Mouse (Mus musculus) layer of hippocampus, postnatal 25 days (tissue): ENCODE measurements around the gene Rab11fip4. TPM values are rescaled to one million over a fixed set of nuclear protein-coding genes. Genes with fewer than 3 reads are reported as not detected.
"Not testable (repeated sequence)": the region's sequence is repeated elsewhere in the genome, so short reads cannot be mapped to it uniquely, and the experiment has no call there.

Source experiments
- DNase-seq, 2 experiments: peaks; one replicate each; pipeline ENCODE4 v3.0.0; 2022; ENCODE audit warnings: mixed read lengths in 2 of 2, low spot score in 1 of 2; ENCODE audit errors: extremely low spot score in 1 of 2
- total RNA-seq, 2 experiments: library from RNA; stranded (reverse); gene quantifications; 2 replicates each; pipeline ENCODE4 v1.2.3; 2021

Gene Rab11fip4
- total RNA-seq, 2 experiments from 2014 or later: 165 to 167 TPM

DNA sequence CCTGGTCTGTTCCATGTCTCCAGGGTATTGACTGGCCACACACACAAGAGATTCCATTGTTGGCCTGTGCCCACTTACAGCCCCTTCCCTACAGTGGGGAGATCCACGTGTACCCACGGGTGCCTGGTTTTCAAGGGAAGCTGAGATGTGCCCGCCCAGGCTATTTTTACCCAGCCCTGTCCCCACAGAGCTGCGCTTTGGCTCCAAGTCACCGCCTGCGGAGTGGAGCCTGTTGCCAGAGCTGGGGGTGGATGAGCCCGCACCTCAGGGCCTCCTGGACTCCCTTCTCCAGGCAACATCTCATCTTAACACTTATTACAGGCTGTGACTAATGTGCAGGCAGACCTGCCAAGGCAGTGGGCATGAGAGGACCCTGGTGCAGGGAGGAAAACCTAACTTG is 83.6 kb downstream of the Rab11fip4 start:
- DNase-seq: no peak

DNA sequence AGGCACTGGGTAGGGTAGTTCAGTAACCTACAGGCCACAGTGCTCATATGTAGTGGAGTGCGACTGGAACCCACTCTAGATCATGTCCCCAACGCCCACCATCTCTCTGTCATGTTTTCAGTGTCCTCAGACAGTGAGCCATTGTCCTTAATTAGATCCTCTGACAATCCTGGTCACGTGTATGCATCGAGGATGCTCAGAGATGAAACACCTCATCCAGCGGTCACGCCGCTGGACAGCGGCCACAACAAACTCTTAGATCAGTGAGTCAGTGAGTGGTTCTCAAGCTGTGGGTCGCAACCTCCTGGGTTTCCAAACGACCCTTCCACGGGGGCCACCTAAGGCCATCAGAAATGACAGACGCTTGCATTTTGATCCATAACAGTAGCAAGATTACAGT is 84.3 kb downstream of the Rab11fip4 start:
- no peak for DNase-seq

DNA sequence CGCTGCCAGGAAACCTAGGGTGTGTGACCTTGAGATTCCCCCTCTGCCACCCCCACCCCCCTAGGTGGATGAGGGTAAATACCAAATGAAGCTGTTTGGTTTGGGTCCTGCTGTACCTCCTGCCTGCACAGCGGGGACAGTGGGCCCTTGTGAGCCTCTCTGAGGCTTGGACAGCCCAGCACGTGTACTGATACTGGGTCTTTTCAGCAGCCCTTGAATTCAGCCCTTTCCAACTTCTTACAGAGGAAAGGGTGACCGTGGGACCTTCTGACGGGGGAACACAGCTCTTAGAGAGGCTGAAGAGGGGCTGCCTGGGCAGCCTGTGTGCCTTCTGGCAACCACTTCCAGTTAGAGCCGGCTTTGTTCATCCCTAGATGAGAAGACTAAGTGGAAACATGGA is 85.0 kb downstream of the Rab11fip4 start:
- no peak for DNase-seq

DNA sequence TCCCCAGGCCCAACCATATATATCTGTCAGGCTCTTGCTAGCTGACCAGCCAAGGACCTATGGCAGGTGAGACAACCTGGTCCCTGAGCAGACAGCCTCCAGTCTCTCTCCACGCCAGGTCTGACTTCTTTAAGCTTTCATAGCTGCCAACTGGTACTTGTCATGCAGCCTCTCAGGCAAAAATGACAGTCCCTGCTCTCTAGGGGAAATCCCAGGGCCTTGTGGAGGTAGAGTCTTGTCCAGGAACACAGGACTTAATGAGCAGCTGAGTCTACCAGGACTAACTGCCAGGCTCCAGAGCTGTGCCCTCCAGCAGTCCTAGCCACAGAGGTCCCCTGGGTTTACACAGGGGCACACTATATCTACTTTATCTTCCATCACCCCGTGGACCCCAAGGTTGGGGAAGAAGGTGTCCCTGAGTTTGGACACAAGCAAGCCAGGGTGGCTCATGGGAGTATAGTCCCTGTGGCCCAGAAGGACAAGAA is 85.5 kb downstream of the Rab11fip4 start:
- DNase-seq: no peak

DNA sequence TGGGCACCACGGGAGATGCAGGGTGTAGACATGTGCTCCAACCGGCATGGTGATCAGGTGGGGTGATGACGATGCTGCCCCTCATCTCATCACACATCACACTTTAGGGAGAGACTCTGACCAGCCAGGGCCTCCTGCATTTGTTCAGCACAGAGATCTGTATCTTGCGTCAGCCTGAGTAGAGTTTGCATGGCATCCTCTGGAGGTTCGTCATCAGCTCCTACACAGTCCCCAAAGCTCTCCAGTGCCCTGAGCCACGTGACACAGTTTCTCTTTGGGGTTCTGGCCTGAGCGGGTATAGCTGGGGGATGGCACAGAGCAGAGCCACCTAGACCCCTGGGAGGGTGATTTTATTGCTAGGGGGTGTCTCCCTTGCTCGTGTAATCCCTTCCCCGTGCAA is 86.4 kb downstream of the Rab11fip4 start:
- no peak for DNase-seq

DNA sequence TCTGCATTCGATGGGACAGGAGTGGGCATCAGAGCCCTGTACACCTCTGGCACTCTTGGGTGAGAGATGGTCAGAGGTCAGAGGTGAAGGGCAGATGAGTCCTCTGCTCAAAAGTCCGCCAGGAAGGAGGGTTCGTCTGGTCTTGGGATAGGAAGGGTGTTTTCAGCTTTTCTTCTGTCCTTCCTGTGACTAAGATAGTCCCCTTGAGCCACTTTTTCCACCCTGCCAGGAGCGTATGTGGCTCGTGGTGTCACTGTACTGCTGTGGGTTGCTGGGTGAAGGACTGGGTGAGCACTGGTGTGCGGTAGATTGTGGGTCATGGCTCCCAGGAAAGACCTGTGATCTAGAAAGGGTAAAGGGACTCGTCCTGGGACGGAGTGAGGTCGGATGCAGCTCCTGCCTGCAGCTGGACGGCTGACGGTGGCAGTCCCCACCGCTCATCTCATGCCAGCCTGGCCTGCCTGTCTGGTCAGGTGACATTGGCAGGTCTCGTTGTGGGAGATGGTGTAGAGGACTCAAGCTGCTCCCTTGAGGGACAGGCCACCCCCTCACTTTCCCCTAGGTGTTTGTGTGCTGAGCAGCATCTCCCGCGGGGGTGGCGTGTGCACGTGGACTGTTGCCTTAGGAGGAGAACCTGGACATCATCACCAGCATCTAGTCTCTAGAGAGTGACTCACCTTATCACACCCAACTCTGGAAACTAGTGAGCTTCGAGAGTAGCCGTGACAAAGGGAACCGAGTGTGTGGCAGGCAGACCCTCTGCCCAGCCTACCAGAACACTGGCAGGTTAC is 87.5 kb downstream of the Rab11fip4 start:
- no peak for DNase-seq

DNA sequence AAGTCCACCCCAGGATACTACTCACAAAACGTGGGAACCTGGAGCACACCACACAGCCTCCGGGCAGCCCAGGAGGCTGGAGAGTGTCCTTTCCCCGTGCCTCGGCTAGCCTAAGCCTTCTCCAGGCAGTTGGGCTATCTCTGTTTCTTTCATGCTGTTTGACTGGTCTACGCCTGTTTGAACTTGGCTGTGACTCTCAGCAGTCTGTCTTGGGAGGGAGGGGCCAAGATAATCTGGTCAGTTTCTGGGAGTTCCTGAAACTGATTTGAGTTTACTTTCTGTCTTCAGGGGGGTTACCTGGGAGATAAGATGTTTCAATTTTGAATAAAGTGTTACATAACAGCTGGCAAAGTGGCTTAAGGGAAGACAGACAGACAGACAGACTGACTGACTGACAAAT is 88.9 kb downstream of the Rab11fip4 start:
- no peak for DNase-seq

DNA sequence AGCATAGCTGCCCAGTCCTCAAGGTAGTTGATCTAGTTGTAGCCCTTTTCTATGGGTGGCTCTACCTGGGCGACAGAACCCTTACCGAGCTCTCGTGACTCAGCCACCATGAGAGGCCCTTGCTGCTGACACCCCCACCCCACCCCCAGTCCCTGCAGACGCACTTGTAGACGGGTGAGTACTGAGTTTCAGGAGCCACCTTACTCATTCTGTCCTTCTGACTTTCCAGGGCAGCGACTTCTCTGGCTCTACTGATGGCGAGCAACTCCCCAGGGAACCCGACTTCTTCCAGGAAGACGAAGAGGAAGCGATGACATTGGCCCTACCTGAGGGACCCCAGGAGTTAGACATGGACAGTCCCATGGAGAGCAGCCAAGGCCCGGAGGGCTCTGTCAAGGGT is 89.5 kb downstream of the Rab11fip4 start:
- DNase-seq: no peak

DNA sequence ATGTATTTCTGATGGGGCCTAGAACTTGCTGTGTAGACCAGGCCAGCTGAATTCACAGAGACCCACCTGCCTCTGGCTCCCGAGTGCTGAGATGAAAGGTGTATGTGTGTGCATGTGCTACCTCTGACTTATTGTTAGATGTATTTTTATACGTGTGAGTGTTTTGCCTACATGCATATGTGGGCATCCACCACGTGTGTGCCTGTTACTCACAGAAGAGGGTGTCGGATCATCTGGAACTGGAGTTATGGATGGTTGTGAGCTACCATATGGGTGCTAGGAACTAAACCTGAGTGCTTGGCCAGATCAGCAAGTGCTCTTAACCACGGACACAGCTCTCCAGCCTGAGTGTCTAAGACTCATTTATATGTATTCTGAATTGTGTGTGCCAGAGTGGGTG is 90.2 kb downstream of the Rab11fip4 start:
- DNase-seq: no peak

DNA sequence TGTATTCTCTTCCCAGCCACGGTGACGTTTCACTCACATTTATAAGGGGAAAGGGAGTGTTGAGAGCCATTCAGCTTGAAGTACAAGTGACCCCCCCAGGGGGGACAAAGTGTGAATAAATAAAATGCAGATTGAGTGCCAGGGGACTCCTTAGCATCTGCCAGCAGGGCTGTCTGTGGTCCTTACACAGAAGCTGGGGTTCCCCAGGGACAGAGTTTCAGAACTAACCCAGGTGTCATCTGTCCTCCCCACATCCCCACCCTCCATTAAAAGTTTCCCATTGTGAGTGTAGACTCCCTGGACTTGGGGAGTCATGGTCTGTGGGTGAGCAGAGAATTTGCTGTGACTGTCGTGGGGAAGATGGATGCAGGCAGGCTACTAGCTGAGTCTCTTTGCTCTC is 90.8 kb downstream of the Rab11fip4 start:
- no peak for DNase-seq

DNA sequence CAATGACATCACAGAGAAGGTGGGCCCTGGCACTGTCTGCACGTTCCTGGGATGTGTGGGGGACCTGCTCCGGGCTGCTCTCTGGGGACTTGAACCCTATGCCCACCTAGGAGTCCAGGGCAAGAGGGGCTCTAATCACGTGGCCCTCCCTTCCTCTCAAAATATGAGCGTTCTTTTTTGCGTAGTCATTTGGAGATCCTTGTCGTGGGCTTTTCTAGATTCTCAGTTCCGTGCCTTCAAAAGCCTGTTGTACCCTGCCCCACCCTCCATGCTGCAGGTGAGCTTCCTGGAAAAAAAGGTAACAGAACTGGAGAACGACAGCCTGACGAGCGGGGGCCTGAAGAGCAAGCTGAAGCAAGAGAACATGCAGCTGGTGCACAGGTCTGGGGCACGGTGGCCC is 94.1 kb downstream of the Rab11fip4 start:
- no peak for DNase-seq

DNA sequence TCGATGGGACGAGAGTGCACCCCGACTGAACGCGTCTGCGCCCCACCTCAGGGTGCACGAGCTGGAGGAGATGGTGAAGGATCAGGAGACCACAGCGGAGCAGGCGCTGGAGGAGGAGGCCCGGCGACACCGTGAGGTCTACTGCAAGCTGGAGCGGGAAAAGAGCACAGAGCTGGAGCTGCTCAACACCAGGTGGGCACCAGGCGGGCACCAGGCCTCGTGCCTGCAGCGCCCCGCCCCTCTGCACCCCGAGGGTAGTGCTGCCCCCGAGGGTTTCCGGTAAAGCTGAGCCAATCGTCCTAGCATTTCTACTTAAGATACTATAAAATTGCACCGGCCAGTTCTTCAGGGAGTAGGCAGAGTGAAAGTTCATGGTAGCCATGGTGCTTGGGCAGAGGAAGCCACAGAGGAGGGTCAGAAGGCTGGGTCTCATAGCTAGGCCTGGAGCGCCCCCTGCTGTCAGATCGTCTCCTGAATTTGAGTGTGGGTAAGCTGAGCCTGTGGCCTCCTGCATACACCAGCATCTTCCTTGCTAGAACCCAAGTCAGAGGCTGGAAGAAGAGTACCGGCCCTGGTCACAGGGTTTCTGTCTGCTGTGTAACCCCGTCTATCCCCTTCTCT is 95.6 kb downstream of the Rab11fip4 start:
- DNase-seq: peak; percentile 89 to 99

DNA sequence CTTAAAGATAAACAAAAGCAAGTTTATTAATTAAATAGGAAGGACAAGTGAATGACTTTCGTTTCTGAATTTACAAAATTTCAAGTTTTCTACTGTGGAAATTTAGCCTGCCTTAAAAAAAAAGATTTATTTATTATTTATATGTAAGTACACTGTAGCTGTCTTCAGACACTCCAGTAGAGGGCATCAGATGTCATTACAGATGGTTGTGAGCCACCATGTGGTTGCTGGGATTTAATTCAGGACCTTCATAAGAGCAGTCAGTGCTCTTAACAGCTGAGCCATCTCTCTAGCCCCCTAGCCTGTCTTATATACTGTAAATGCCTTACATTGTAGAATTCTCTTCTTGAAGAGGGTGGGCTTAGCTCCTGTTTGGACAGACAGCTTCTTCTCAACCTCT is 98.9 kb downstream of the Rab11fip4 start:
- no peak for DNase-seq

DNA sequence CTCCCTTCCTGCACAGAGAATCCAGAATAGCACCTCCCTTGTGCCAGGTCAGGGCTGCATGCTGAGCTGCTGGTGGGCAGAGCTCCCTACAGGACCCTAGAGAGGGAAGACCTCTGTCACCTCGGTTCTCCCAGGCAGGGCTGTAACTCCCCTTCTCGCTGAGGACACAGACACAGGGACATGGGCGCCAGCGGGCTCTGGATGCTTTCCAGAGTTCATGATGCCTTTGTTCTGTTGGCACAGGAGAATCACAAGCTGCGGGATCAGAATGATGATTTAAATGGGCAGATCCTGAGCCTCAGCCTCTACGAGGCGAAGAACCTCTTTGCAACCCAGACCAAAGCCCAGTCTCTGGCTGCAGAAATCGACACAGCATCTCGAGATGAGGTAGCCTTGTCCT is 100.5 kb downstream of the Rab11fip4 start:
- DNase-seq: no peak

DNA sequence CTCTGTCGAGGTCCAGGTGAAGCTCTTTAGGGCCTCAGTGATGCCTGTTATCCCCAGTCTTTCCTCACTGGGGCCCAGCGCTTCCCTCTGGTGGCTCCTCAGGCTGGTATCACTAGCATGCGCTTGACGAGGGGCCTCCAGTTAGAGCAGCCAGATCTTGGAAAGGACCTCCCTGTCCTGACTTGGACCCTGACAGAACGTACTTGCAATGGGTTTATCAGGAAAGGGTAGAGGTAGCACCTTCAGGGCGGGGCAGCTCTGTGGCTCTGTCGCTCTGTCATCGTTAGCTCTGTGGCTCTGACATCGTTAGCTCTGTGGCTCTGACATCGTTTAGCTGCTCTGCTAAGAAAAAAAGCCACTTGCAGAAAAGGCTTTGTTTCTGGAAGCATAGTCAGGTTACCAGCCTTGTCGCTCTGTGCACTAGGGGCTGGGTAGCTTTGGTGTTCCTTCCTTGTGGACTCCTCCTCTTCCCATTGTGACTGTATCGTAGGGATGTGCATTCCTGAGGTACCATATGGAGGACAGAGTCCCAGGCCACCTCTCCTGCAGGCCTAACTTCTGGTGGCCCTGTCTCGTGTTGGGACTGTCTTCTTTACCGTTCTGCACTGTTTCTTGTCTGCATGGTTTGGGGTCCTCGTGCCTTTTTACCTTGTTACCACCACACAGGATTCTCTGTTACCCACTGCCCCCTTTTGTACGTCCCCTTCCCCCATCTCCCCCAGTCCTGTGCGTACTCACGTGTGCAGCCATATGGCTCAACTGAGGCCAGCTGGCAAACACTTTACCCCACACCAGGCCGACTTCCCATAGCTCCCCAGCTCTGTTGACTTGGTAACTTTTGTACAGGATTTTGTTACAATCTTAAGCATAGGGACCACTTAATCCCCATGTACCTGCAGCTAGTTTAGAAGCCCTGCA is 105.6 kb downstream of the Rab11fip4 start:
- no peak for DNase-seq

DNA sequence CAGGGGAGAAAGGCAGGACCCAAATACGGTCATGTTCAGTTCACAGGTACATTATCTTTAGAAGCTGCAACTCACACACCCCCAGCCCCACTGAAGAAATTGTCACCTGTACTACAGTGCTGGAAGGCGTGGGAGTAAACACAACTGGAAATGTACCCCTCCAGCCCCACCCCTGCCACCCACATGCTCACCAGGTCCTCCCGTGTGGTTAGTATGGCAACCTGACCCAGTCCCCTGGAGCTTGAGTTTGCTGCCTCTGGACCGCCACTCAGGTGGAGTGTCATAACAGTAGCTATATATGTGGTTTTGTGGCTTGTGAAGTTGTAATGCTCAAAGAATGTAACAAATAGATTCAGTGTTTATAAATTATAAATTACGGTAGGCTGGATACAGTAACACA is 107.1 kb downstream of the Rab11fip4 start:
- no peak for DNase-seq

DNA sequence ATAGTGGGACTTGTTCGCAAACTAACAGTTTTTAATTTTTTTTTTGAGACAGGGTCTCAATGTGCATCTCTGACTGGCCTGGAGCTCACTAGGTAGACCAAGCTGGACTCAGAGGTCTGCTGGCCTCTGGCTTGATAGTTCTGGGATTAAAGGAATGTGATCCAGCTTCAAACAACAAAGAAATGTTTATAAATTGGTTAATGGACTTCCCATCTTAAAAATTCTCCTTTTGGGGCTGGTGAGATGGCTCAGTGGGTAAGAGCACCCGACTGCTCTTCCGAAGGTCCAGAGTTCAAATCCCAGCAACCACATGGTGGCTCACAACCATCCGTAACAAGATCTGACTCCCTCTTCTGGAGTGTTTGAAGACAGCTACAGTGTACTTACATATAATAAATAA is 107.5 kb downstream of the Rab11fip4 start:
- not testable (repeated sequence) for DNase-seq

DNA sequence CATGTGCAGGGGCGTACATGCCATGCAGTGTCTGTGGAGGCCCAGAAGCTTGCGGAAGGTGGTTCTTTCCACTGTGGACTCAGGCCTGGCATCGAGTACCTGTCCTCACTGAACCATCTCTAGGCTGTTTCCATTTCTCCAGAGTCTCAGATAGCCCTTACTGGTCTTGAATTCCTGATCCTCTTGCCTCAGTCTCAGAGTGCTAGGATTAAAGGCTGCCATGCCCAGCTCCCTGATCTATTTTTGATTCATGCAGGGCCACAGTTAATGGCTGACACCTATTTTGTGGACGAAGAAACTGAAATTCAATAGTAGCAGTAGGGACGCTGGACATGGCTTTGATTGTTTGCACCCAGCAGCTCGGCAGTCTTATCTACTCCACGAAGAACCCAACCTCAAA is 110.5 kb downstream of the Rab11fip4 start:
- no peak for DNase-seq

DNA sequence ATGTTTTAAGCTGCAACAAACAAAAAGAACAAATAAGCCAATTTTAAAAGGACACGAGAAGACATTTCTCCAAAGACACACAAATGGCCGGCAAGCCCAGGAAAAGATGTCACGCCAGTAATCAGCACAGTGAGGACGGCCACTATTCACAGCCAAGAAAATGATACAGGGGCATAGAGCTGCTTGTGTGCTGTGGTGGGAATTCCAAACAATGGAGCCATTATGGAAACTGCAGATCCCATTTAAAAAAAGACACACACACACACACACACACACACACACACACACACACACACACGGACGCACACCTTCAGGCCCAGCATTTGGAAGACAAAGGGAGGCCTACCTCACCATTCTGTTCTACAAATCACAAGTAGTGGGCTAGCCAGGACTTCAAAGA is 111.1 kb downstream of the Rab11fip4 start:
- no peak for DNase-seq

DNA sequence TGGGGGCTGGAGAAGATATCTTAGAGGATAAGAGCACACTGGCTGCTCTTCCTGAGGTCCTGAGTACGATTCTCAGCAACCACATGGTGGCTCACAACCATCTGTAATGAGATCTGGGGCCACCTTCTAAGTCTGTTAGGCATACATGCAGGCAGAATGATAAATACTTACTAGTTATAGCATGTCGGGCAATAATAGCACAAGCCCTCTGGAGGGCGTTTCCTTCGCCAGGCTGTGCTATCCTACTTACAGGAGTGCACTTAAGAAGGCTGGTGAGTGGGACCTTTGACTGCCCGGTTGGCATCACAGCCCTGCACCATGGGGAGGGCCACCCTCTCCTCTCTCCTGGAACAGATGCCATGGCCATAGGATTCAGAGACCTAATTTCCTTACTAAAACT is 112.4 kb downstream of the Rab11fip4 start:
- DNase-seq: no peak

DNA sequence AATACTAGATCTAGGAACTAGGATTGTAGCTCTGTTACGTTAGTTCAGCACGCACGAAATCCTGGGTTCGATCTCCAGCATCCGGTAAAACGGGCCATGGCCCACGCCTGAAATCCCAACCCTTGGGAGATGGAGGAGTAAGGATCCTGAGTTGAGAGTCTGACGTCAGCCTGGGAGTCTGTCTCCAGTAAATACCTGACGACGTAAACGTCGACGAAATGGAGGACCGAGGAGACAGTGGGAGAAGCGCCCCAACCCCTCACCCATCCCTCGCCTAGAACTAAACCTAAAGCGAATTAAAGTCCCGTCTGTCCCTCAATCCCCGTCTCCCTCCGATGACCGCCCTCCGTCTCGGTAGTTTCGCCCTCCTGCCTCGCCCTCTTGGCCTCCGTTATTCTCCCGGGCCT is 112.9 kb downstream of the Rab11fip4 start:
- no peak for DNase-seq
